Comparison of ENCODE assay signal across 8 mouse cellular contexts in the genomic region with DNA sequence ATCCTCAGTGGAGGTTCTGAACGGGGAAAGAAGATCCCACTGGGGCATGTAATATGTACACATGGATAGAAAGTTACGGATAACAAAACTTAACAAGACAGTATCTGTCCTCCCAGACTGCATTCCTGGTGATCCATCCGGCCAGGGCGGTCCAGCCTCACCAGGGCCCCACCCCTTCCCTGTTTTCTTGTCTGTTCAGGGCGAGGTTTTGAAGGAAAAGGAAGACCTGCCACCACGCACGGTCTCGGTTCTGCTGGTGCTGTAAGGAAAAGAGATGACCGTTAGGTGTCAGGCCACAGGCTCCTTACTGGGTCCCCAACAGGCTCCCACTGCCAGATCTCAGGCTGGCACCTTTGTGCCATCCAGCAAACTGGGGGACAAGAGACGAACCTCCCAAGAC. TPM values are rescaled to one million over a fixed set of nuclear protein-coding genes. Genes with fewer than 3 reads are reported as not detected.
DNase-seq lines count a peak whose midpoint lies in the region; ATAC-seq and TF ChIP-seq lines count a peak whose summit lies in the region.
"Had no signal": no experiment of that assay in that cellular context is flagged by ENCODE, and none has a peak within 500 bp of the region (broad histone marks: within the 10 kb centered on the region; RNA-seq: fewer than 3 reads in every experiment).

No protein-coding gene starts in this region.

- no peak for DNase-seq in testis, postnatal 14 days (ENCODE audit: low spot score)
- no peak for DNase-seq in hindbrain, embryonic 10.5 days (ENCODE audit: low spot score)
- DNase-seq in cerebellum, postnatal 25 days = no peak
- DNase-seq in spleen, adult 12 weeks (ENCODE audit: low spot score) = no peak

- 25% methylated on average over 10 of the region's 10 CpGs for WGBS in hindbrain, embryonic 10.5 days
- WGBS in limb, embryonic 12.5 days = 32% methylated on average over 10 of the region's 10 CpGs

- TF ChIP-seq POLR2A in testis, adult 2 months (IDR thresholded peaks at IDR 0.05; ENCODE audit: control insufficient read depth, low read depth, low read length) = no peak

- H3K9me3 ChIP-seq in hindbrain, embryonic 10.5 days = no peaks in the 10 kb centered on the region
- no peaks in the 10 kb centered on the region for H3K9me3 ChIP-seq in limb, embryonic 12.5 days

- no peak overlapping the region for H3K9ac ChIP-seq in limb, embryonic 12.5 days (replicated peaks)

- no peak for TF ChIP-seq CTCF in testis, adult 2 months (IDR thresholded peaks at IDR 0.05; ENCODE audit: control insufficient read depth, insufficient read depth, insufficient replicate concordance, low read depth, low read length)

- no peaks in the 10 kb centered on the region for H3K36me3 ChIP-seq in testis, adult 2 months (ENCODE audit: control insufficient read depth, insufficient read depth, low read length)
- H3K36me3 ChIP-seq in hindbrain, embryonic 10.5 days = peaks cover 39% of the 10 kb centered on the region
- peaks cover 32% of the 10 kb centered on the region for H3K36me3 ChIP-seq in limb, embryonic 12.5 days

- no peak overlapping the region for H3K4me3 ChIP-seq in testis, adult 2 months (ENCODE audit: control insufficient read depth, low read depth, low read length)
- H3K4me3 ChIP-seq in hindbrain, embryonic 10.5 days = peak overlapping the region; percentile 10; the same call in 1 of the 2 replicates
- no peak overlapping the region for H3K4me3 ChIP-seq in limb, embryonic 12.5 days (replicated peaks)
- H3K4me3 ChIP-seq: myocyte had no signal

- H3K4me1 ChIP-seq in testis, adult 2 months (ENCODE audit: control insufficient read depth, insufficient read depth, low read length) = peaks cover 10% of the 10 kb centered on the region
- H3K4me1 ChIP-seq in hindbrain, embryonic 10.5 days (replicated peaks) = peaks cover 76% of the 10 kb centered on the region
- peaks cover 68% of the 10 kb centered on the region for H3K4me1 ChIP-seq in limb, embryonic 12.5 days (replicated peaks)

- H3K4me2 ChIP-seq in limb, embryonic 12.5 days = peak overlapping the region; percentile 35

- ATAC-seq in limb, embryonic 12.5 days (ENCODE audit: insufficient number of reproducible peaks, insufficient read depth, low FRiP score, low TSS enrichment, low read depth) = no peak
- no peak for ATAC-seq in monocyte, adult 5-6 weeks (replicated peaks; ENCODE audit: insufficient number of reproducible peaks, low FRiP score, low TSS enrichment, poor library complexity, severe bottlenecking)

- H3K27me3 ChIP-seq in testis, adult 2 months (ENCODE audit: control insufficient read depth, insufficient read depth, low read length) = no peaks in the 10 kb centered on the region
- no peaks in the 10 kb centered on the region for H3K27me3 ChIP-seq in hindbrain, embryonic 10.5 days (ENCODE audit: insufficient read depth, poor library complexity, severe bottlenecking)
- no peaks in the 10 kb centered on the region for H3K27me3 ChIP-seq in limb, embryonic 12.5 days

- peak overlapping the region; percentile 41; the same call in 1 of the 2 replicates for H3K27ac ChIP-seq in testis, adult 2 months (ENCODE audit: control insufficient read depth, insufficient read depth, low read depth, low read length)
- peak overlapping the region; percentile 93 for H3K27ac ChIP-seq in hindbrain, embryonic 10.5 days
- peak overlapping the region; percentile 94 for H3K27ac ChIP-seq in limb, embryonic 12.5 days

RNA-seq across cellular contexts. Expression of gene Bmf, which starts 17.1 kb away (rescaled TPM):
- polyA plus RNA-seq in testis, adult 2 months (2012; rRNA removed) = 0.84 and 0.88 TPM in 2 replicates
- polyA plus RNA-seq in hindbrain, embryonic 10.5 days (2016; fragmentation: Nextera tagmentation; extraction: Ambion mirVana) = 4.8 and 4.9 TPM in 2 replicates
- 4.8 and 7.1 TPM in 2 replicates for polyA plus RNA-seq in limb, embryonic 12.5 days (2016; fragmentation: Nextera tagmentation; extraction: Ambion mirVana)
- 21.5 to 42.1 TPM (median 35.4 TPM) in 3 replicates for total RNA-seq in monocyte, adult 5-6 weeks (2017)

RNA-seq across cellular contexts. Expression of gene Srp14, which starts 52.9 kb away (rescaled TPM):
- polyA plus RNA-seq in testis, adult 2 months (2012; rRNA removed) = 159 and 160 TPM in 2 replicates
- 281 and 316 TPM in 2 replicates for polyA plus RNA-seq in hindbrain, embryonic 10.5 days (2016; fragmentation: Nextera tagmentation; extraction: Ambion mirVana)
- polyA plus RNA-seq in limb, embryonic 12.5 days (2016; fragmentation: Nextera tagmentation; extraction: Ambion mirVana) = 223 and 232 TPM in 2 replicates
- 189 to 249 TPM (median 241 TPM) in 3 replicates for total RNA-seq in monocyte, adult 5-6 weeks (2017)

Comparison
In these comparisons a context has a peak if more than half of its experiments do, and no peak if none do; other contexts are left out.
1. H3K27ac ChIP-seq: peak in every context shown above with its lines; median percentile 94 in limb, embryonic 12.5 days; 93 in hindbrain, embryonic 10.5 days; 41 in testis, adult 2 months.